ENCODE assay signal across 23 mouse cellular contexts in genomic region chr17:86973097-86973496, GRCm38 (mm10). TPM values are rescaled to one million over a fixed set of nuclear protein-coding genes. Genes with fewer than 3 reads are reported as not detected.
DNase-seq lines count a peak whose midpoint lies in the region; ATAC-seq and TF ChIP-seq lines count a peak whose summit lies in the region.
"Had no signal": no experiment of that assay in that cellular context is flagged by ENCODE, and none has a peak within 500 bp of the region (broad histone marks: within the 10 kb centered on the region; RNA-seq: fewer than 3 reads in every experiment).

No protein-coding gene starts in this region.

- H3K9me3 ChIP-seq in intestine, embryonic 16.5 days (ENCODE audit: control insufficient read depth, low read length): no peaks in the 10 kb centered on the region
- no peaks in the 10 kb centered on the region for H3K9me3 ChIP-seq in intestine, embryonic 15.5 days
- H3K9me3 ChIP-seq: embryonic facial prominence, embryonic 10.5 days; forebrain, embryonic 10.5 days; heart, embryonic 15.5 days had no signal

- no peak overlapping the region for H3K27ac ChIP-seq in intestine, embryonic 16.5 days (ENCODE audit: low read length)
- H3K27ac ChIP-seq in intestine, embryonic 15.5 days: no peak overlapping the region
- H3K27ac ChIP-seq in spleen, adult 2 months (ENCODE audit: insufficient read depth, low read length): peak overlapping the region; percentile 29; the same call in 1 of the 2 replicates
- H3K27ac ChIP-seq: embryonic facial prominence, embryonic 10.5 days; forebrain, embryonic 10.5 days; heart, embryonic 15.5 days; hindbrain, embryonic 14.5 days had no signal

- 82% methylated on average over 2 of the region's 2 CpGs for WGBS in intestine, embryonic 16.5 days
- 85% methylated on average over 2 of the region's 2 CpGs for WGBS in intestine, embryonic 15.5 days
- 83% methylated on average over 2 of the region's 2 CpGs for WGBS in spleen, adult 2 months

- no peak for TF ChIP-seq CTCF in spleen, adult 2 months (IDR thresholded peaks at IDR 0.05; ENCODE audit: extremely low read depth, insufficient read depth, insufficient read length, insufficient replicate concordance)

- no peaks in the 10 kb centered on the region; the same call in 1 of the 2 replicates for H3K4me1 ChIP-seq in intestine, embryonic 16.5 days (ENCODE audit: control insufficient read depth, insufficient read depth, low read length)
- H3K4me1 ChIP-seq in intestine, embryonic 15.5 days (replicated peaks): no peaks in the 10 kb centered on the region
- H3K4me1 ChIP-seq in spleen, adult 2 months (ENCODE audit: control insufficient read depth, insufficient read depth, insufficient read length): peaks cover 45% of the 10 kb centered on the region

- 0 out of 2 replicates have a peak, but pooled peaks have one; percentile 36 for ATAC-seq in intestine, embryonic 16.5 days
- ATAC-seq in intestine, embryonic 15.5 days: no peak
- ATAC-seq in granulocyte monocyte progenitor cell, adult 5-6 weeks (replicated peaks; ENCODE audit: poor library complexity, severe bottlenecking): peak; percentile 49
- ATAC-seq in megakaryocyte progenitor cell, adult 5-6 weeks (replicated peaks; ENCODE audit: poor library complexity): peak; percentile 57
- ATAC-seq: forebrain, embryonic 14.5 days had no signal

- no peaks in the 10 kb centered on the region; the same call in 1 of the 2 replicates for H3K36me3 ChIP-seq in intestine, embryonic 16.5 days (ENCODE audit: control insufficient read depth, insufficient read depth, low read length)
- H3K36me3 ChIP-seq in intestine, embryonic 15.5 days: peaks cover 9% of the 10 kb centered on the region; the same call in 1 of the 2 replicates
- H3K36me3 ChIP-seq in spleen, adult 2 months (ENCODE audit: control insufficient read depth, insufficient read depth, low read length): peaks cover 5% of the 10 kb centered on the region; the same call in 1 of the 2 replicates

- no peak overlapping the region for H3K9ac ChIP-seq in intestine, embryonic 16.5 days (ENCODE audit: low read depth, low read length)
- H3K9ac ChIP-seq in intestine, embryonic 15.5 days: no peak overlapping the region
- H3K9ac ChIP-seq: heart, embryonic 15.5 days; hindbrain, embryonic 14.5 days had no signal

- H3K27me3 ChIP-seq in intestine, embryonic 16.5 days (replicated peaks; ENCODE audit: control insufficient read depth, insufficient read depth, low read length): no peaks in the 10 kb centered on the region
- H3K27me3 ChIP-seq in intestine, embryonic 15.5 days (replicated peaks): no peaks in the 10 kb centered on the region
- H3K27me3 ChIP-seq in spleen, adult 2 months (ENCODE audit: control insufficient read depth, insufficient read depth, low read length): no peaks in the 10 kb centered on the region
- H3K27me3 ChIP-seq: heart, embryonic 15.5 days had no signal

- no peak overlapping the region for H3K4me3 ChIP-seq in intestine, embryonic 16.5 days (ENCODE audit: low read length)
- H3K4me3 ChIP-seq in intestine, embryonic 15.5 days (replicated peaks): no peak overlapping the region
- no peak overlapping the region for H3K4me3 ChIP-seq in spleen, adult 2 months (ENCODE audit: extremely low read depth, insufficient read depth, insufficient read length)
- H3K4me3 ChIP-seq: embryonic facial prominence, embryonic 10.5 days; forebrain, embryonic 10.5 days; heart, embryonic 15.5 days had no signal

- DNase-seq in spleen, adult 2 months (ENCODE audit: low read depth in 1 of 2, low spot score in 2 of 2): no peak
- no peak for DNase-seq in spleen, adult 12 weeks (ENCODE audit: low spot score)
- no peak for DNase-seq in lung, adult 18-20 months
- no peak for DNase-seq in gastrocnemius, postnatal 10 days
- DNase-seq: adrenal gland, postnatal 25 days; cerebellum, adult 2 months; cerebellum, postnatal 10 days; gastrocnemius, postnatal 25 days; heart, postnatal 14 days had no signal

- TF ChIP-seq POLR2A in spleen, adult 2 months (IDR thresholded peaks at IDR 0.05; ENCODE audit: low read depth, low read length): no peak

- H3K4me2 ChIP-seq in intestine, embryonic 16.5 days (ENCODE audit: low read depth, low read length): no peak overlapping the region
- no peak overlapping the region for H3K4me2 ChIP-seq in intestine, embryonic 15.5 days (replicated peaks)
- H3K4me2 ChIP-seq: heart, embryonic 11.5 days; heart, embryonic 15.5 days; hindbrain, embryonic 14.5 days had no signal

RNA-seq across cellular contexts. Expression of gene Rhoq, which starts 10.2 kb away (rescaled TPM):
- polyA plus RNA-seq in intestine, embryonic 16.5 days (2015; fragmentation: Nextera tagmentation; extraction: Ambion mirVana): 5.4 and 7.3 TPM in 2 replicates
- polyA plus RNA-seq in intestine, embryonic 15.5 days (2015; fragmentation: Nextera tagmentation; extraction: Ambion mirVana): 11.2 and 11.6 TPM in 2 replicates
- polyA plus RNA-seq in spleen, adult 2 months (2012; rRNA removed): 18.7 and 22.8 TPM in 2 replicates
- 2.8 and 5.4 TPM in 2 replicates for total RNA-seq in granulocyte monocyte progenitor cell, adult 5-6 weeks (2014; fragmentation: Nextera tagmentation)
- total RNA-seq in granulocyte monocyte progenitor cell, adult 5-6 weeks (2017): 2.0 and 3.1 TPM in 2 replicates
- total RNA-seq in megakaryocyte progenitor cell, adult 5-6 weeks (2015): 2.4 and 4.5 TPM in 2 replicates
- total RNA-seq in megakaryocyte progenitor cell, adult 5-6 weeks (2017): 1.9 and 3.8 TPM in 2 replicates
- 100 to 1,000 TPM; 145 to 153 TPM for total RNA-seq in gastrocnemius, postnatal 10 days (2021)

RNA-seq across cellular contexts. Expression of gene Atp6v1e2, which starts 25.4 kb away (rescaled TPM):
- 0.13 TPM in 1 of 2 replicates, not detected in the other for polyA plus RNA-seq in intestine, embryonic 16.5 days (2015; fragmentation: Nextera tagmentation; extraction: Ambion mirVana)
- polyA plus RNA-seq in intestine, embryonic 15.5 days (2015; fragmentation: Nextera tagmentation; extraction: Ambion mirVana): not detected in 2 replicates
- polyA plus RNA-seq in spleen, adult 2 months (2012; rRNA removed): not detected in 2 replicates
- total RNA-seq in granulocyte monocyte progenitor cell, adult 5-6 weeks (2014; fragmentation: Nextera tagmentation): not detected in 2 replicates
- not detected in 2 replicates for total RNA-seq in granulocyte monocyte progenitor cell, adult 5-6 weeks (2017)
- total RNA-seq in megakaryocyte progenitor cell, adult 5-6 weeks (2015): not detected in 2 replicates
- total RNA-seq in megakaryocyte progenitor cell, adult 5-6 weeks (2017): not detected in 2 replicates
- not detected for total RNA-seq in gastrocnemius, postnatal 10 days (2021)
- total RNA-seq: adrenal gland, postnatal 25 days; ES-E14; gastrocnemius, postnatal 25 days; heart, adult 18-20 months; heart, postnatal 14 days; hematopoietic stem cell, adult 5-6 weeks had no signal
- polyA plus RNA-seq: cerebellum, adult 2 months; embryonic facial prominence, embryonic 10.5 days; embryonic facial prominence, embryonic 14.5 days; forebrain, embryonic 10.5 days; forebrain, embryonic 14.5 days; heart, embryonic 11.5 days; hindbrain, embryonic 14.5 days had no signal

RNA-seq across cellular contexts. Expression of gene Pigf, which starts 52.1 kb away (rescaled TPM):
- polyA plus RNA-seq in intestine, embryonic 16.5 days (2015; fragmentation: Nextera tagmentation; extraction: Ambion mirVana): 51.4 and 56.1 TPM in 2 replicates
- polyA plus RNA-seq in intestine, embryonic 15.5 days (2015; fragmentation: Nextera tagmentation; extraction: Ambion mirVana): 55.2 and 57.4 TPM in 2 replicates
- polyA plus RNA-seq in spleen, adult 2 months (2012; rRNA removed): 2.1 and 2.2 TPM in 2 replicates
- 13.8 and 17.0 TPM in 2 replicates for total RNA-seq in granulocyte monocyte progenitor cell, adult 5-6 weeks (2014; fragmentation: Nextera tagmentation)
- 22.3 and 25.0 TPM in 2 replicates for total RNA-seq in granulocyte monocyte progenitor cell, adult 5-6 weeks (2017)
- total RNA-seq in megakaryocyte progenitor cell, adult 5-6 weeks (2015): 15.1 and 15.5 TPM in 2 replicates
- total RNA-seq in megakaryocyte progenitor cell, adult 5-6 weeks (2017): 20.8 TPM in 2 replicates
- total RNA-seq in gastrocnemius, postnatal 10 days (2021): 1 to 10 TPM; 3.8 to 4.1 TPM

RNA-seq across cellular contexts. Expression of gene Cript, which starts 52.3 kb away (rescaled TPM):
- polyA plus RNA-seq in intestine, embryonic 16.5 days (2015; fragmentation: Nextera tagmentation; extraction: Ambion mirVana): 129 and 132 TPM in 2 replicates
- polyA plus RNA-seq in intestine, embryonic 15.5 days (2015; fragmentation: Nextera tagmentation; extraction: Ambion mirVana): 129 and 138 TPM in 2 replicates
- 3.9 and 5.0 TPM in 2 replicates for polyA plus RNA-seq in spleen, adult 2 months (2012; rRNA removed)
- total RNA-seq in granulocyte monocyte progenitor cell, adult 5-6 weeks (2014; fragmentation: Nextera tagmentation): 75.0 and 82.0 TPM in 2 replicates
- 57.9 and 68.6 TPM in 2 replicates for total RNA-seq in granulocyte monocyte progenitor cell, adult 5-6 weeks (2017)
- total RNA-seq in megakaryocyte progenitor cell, adult 5-6 weeks (2015): 88.1 and 94.9 TPM in 2 replicates
- 50.2 and 60.3 TPM in 2 replicates for total RNA-seq in megakaryocyte progenitor cell, adult 5-6 weeks (2017)
- 10 to 100 TPM; 26.3 to 29.2 TPM for total RNA-seq in gastrocnemius, postnatal 10 days (2021)

RNA-seq across cellular contexts. Expression of gene Tmem247, which starts 55.9 kb away (rescaled TPM):
- not detected in 2 replicates for polyA plus RNA-seq in intestine, embryonic 16.5 days (2015; fragmentation: Nextera tagmentation; extraction: Ambion mirVana)
- polyA plus RNA-seq in intestine, embryonic 15.5 days (2015; fragmentation: Nextera tagmentation; extraction: Ambion mirVana): not detected in 2 replicates
- polyA plus RNA-seq in spleen, adult 2 months (2012; rRNA removed): not detected in 2 replicates
- not detected in 2 replicates for total RNA-seq in granulocyte monocyte progenitor cell, adult 5-6 weeks (2014; fragmentation: Nextera tagmentation)
- total RNA-seq in granulocyte monocyte progenitor cell, adult 5-6 weeks (2017): not detected in 2 replicates
- total RNA-seq in megakaryocyte progenitor cell, adult 5-6 weeks (2015): not detected in 2 replicates
- total RNA-seq in megakaryocyte progenitor cell, adult 5-6 weeks (2017): not detected in 2 replicates
- total RNA-seq in gastrocnemius, postnatal 10 days (2021): not detected
- total RNA-seq: adrenal gland, postnatal 25 days; ES-E14; gastrocnemius, postnatal 25 days; heart, adult 18-20 months; heart, postnatal 14 days; hematopoietic stem cell, adult 5-6 weeks had no signal
- polyA plus RNA-seq: cerebellum, adult 2 months; embryonic facial prominence, embryonic 10.5 days; embryonic facial prominence, embryonic 14.5 days; forebrain, embryonic 10.5 days; forebrain, embryonic 14.5 days; heart, embryonic 11.5 days; heart, embryonic 15.5 days; hindbrain, embryonic 14.5 days had no signal

Comparison
In these comparisons a context has a peak if more than half of its experiments do, and no peak if none do; other contexts are left out.
1. RNA of gene Rhoq, which starts 10.2 kb away (total RNA-seq): 145 to 153 TPM in gastrocnemius, postnatal 10 days; 2.0 to 5.4 TPM in granulocyte monocyte progenitor cell, adult 5-6 weeks and 1.9 to 4.5 TPM in megakaryocyte progenitor cell, adult 5-6 weeks; every median in the first group is over 10 times any median in the second.